Mouse (Mus musculus) heart, postnatal 10 days (tissue): ENCODE data around the gene Nav2. TPM values are rescaled to one million over a fixed set of nuclear protein-coding genes. Genes with fewer than 3 reads are reported as not detected.

Experiments used
- DNase-seq, 2 experiments: peaks; one replicate each; pipeline ENCODE4 v3.0.0; 2021
- intact Hi-C: fragments of 180-260 bp; cut with DNase I; formaldehyde crosslinking; loops from one replicate; pipeline ENCODE4 v1.15.1; 2025
- total RNA-seq, 2 experiments: library from RNA; stranded (reverse); gene quantifications; 2 replicates each; pipeline ENCODE4 v1.2.3; 2021

The Nav2 gene
- total RNA-seq, 2 experiments from 2014 or later = 79.7 to 82.1 TPM

GRCm38 (mm10) chr7:49261941-49262511, 353.5 kb downstream of the Nav2 start:
- DNase-seq = peak; percentile 71 to 77
- intact Hi-C loops = no loop called here

GRCm38 (mm10) chr7:49266422-49266821, 357.9 kb downstream of the Nav2 start:
- peak; percentile 82 to 88 for DNase-seq
- intact Hi-C loops = no loop called here

- peak; percentile 30 to 50 for DNase-seq
- intact Hi-C loops = no loop called here
Measured at GRCm38 (mm10) chr7:49267621-49268325, 359.3 kb downstream of the Nav2 start.

- no peak for DNase-seq
- intact Hi-C loops = no loop called here
Measured at GRCm38 (mm10) chr7:49268401-49268921, 359.9 kb downstream of the Nav2 start.

- no peak for DNase-seq
- intact Hi-C loops = loop anchor here (5.0 kb wide), 1 partner anchor 156 kb away; no protein-coding TSS in a partner anchor
Measured at GRCm38 (mm10) chr7:49270855-49271254, 362.3 kb downstream of the Nav2 start.

GRCm38 (mm10) chr7:49272445-49273439, 364.2 kb downstream of the Nav2 start:
- DNase-seq = peak; percentile 81 to 92
- intact Hi-C loops = loop anchor here (1.0 to 5.0 kb wide), 3 partner anchors 22 to 155 kb away; no protein-coding TSS in a partner anchor

- intact Hi-C loops = loop anchor here (2.0 to 5.0 kb wide), 2 partner anchors 23 to 153 kb away; no protein-coding TSS in a partner anchor
Measured at GRCm38 (mm10) chr7:49273907-49274656, 365.6 kb downstream of the Nav2 start.

GRCm38 (mm10) chr7:49274676-49275075, 366.2 kb downstream of the Nav2 start:
- intact Hi-C loops = loop anchor here (5.0 kb wide), 1 partner anchor 153 kb away; no protein-coding TSS in a partner anchor
- DNase-seq = no peak

More at GRCm38 (mm10) chr7:49273907-49274656, 365.6 kb downstream of the Nav2 start:
- DNase-seq = no peak

- DNase-seq = no peak
- intact Hi-C loops = no loop called here
Measured at GRCm38 (mm10) chr7:49276163-49276562, 367.6 kb downstream of the Nav2 start.

GRCm38 (mm10) chr7:49277685-49278084, 369.2 kb downstream of the Nav2 start:
- no peak for DNase-seq
- intact Hi-C loops = no loop called here

GRCm38 (mm10) chr7:49278531-49278930, 370.0 kb downstream of the Nav2 start:
- intact Hi-C loops = no loop called here
- no peak for DNase-seq

- intact Hi-C loops = no loop called here
- no peak for DNase-seq
Measured at GRCm38 (mm10) chr7:49280427-49280826, 371.9 kb downstream of the Nav2 start.

GRCm38 (mm10) chr7:49282446-49282845, 373.9 kb downstream of the Nav2 start:
- intact Hi-C loops = no loop called here
- no peak for DNase-seq

- intact Hi-C loops = no loop called here
- no peak for DNase-seq
Measured at GRCm38 (mm10) chr7:49283507-49284361, 375.2 kb downstream of the Nav2 start.

GRCm38 (mm10) chr7:49288186-49288585, 379.7 kb downstream of the Nav2 start:
- intact Hi-C loops = no loop called here
- no peak for DNase-seq

- DNase-seq = no peak
- intact Hi-C loops = no loop called here
Measured at GRCm38 (mm10) chr7:49290308-49290707, 381.8 kb downstream of the Nav2 start.

GRCm38 (mm10) chr7:49291208-49291892, 382.8 kb downstream of the Nav2 start:
- intact Hi-C loops = no loop called here
- no peak for DNase-seq

GRCm38 (mm10) chr7:49297148-49297547, 388.6 kb downstream of the Nav2 start:
- intact Hi-C loops = no loop called here
- no peak for DNase-seq
